Mouse (Mus musculus) layer of hippocampus, postnatal 10 days (tissue): ENCODE data around the gene Dnttip1. TPM values are rescaled to one million over a fixed set of nuclear protein-coding genes. Genes with fewer than 3 reads are reported as not detected.
A peak's percentile ranks its signal among the peaks of the same experiment; 100 is the strongest.
"Not testable (repeated sequence)": the region's sequence is repeated elsewhere in the genome, so short reads cannot be mapped to it uniquely, and the experiment has no call there.

Source experiments
- DNase-seq, 2 experiments: peaks; one replicate each; pipeline ENCODE4 v3.0.0; 2021; ENCODE audit warnings: low spot score in 2 of 2
- total RNA-seq, 2 experiments: library from RNA; stranded (reverse); gene quantifications; 2 replicates each; pipeline ENCODE4 v1.2.3; 2021

The Dnttip1 gene
- total RNA-seq, 2 experiments from 2014 or later: 41.9 to 46.0 TPM

DNA sequence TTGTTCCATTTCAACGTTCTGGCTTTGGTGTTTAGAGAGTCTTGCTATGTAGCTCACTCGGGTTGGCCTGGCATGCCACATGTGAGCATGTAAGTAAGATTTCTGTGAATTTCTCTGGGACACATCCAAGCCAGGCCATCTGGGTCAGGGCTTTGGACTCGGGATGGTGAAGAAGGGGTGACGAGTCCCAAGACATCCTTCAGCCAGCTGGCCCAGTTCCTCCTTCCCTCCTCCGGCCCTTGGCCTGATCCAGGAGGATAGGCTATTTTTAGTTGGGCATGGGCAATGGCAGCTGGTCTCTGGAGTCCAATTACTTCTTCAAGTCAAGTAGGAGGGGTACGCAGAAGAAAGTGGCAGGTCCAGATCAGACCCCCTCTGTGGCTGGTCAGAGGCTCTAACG lies 33.0 kb downstream of the Dnttip1 start:
- no peak for DNase-seq

DNA sequence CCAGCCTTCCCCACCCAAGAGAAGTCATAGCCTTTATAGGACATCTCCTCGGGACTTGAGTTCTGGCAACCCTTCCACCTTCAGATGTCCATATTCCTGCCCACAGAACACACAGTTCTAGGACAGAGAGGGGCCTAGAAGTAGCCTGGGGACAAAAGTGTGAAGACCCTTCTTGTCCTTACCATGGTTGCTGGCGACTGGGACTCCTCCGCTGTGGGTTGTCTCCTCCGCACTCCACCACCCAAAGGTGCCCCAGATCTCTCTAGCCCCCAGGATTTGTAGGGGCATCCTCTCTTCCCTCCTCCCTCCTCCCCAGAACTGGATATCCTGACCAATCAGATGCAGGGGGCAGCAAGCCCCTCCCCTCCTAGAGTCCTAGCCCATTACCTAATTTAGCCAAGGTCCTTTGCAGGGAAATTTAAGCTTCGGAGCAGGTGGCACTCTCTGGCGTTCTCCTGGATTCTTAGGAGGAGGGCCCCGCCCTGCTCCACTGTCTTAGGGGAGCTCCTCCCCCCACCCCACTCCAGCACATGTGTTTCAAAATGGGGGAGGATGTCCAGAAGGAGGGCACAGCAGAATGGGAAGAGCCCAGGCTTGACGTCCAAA lies 33.8 kb downstream of the Dnttip1 start, which contains the start of gene Tnnc2:
Tnnc2 (minus strand) TSS at position 487 of the 606 bp plus-strand sequence.
- DNase-seq: no peak

DNA sequence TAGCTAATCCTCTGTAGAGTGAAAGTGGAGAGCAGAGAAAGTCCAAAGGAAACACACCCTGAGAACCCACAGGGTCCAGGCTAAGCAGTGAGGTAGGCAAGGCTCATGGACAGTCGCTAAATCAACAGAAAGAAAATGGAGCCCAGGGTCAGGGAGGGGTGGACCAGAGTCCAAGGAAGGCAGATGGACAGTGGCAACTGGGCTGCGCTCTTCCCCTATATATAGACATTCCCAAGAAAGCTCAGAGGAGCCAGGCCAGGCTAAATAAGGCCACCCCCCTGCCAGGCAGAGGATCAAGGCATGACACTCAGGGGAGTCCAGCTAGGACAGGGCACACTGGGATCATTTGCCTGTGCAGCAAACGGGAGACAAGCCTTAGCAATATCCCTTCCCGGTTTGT lies 36.1 kb downstream of the Dnttip1 start:
- DNase-seq: no peak

GRCm38 (mm10) chr2:164783926-164784581 lies 38.3 kb downstream of the Dnttip1 start:
- no peak for DNase-seq

- no peak for DNase-seq
Observed at GRCm38 (mm10) chr2:164784869-164785420, 39.2 kb downstream of the Dnttip1 start.

GRCm38 (mm10) chr2:164785481-164786387 lies 40.0 kb downstream of the Dnttip1 start, which contains the start of gene Snx21:
TSS of gene Snx21 (plus strand) at chr2:164785823.
- DNase-seq: peak; percentile 76 to 88

DNA sequence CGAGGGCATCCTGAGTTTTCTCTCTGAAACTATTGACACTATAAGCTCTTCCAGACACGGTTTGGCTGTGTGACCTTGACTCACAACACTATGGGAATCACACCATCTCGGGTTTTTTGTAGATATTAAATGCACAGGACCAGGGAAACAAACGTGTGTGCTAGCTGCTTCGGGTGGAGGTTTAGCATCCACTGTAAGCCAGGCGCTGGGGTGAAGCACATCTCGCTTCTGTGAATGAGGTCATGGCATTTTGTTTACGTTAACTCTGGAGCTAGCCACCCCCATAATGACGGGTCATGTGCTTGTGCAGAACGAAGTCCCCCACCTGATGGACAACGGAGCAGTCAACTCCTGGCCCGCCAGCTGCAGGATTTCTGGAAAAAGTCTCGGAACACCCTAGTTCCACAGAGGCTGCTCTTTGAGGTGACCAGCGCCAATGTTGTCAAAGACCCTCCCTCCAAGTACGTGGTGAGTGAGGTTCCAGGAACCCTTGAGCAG lies 40.7 kb downstream of the Dnttip1 start:
- DNase-seq: peak in 1 of 2 experiments; percentile 40

DNA sequence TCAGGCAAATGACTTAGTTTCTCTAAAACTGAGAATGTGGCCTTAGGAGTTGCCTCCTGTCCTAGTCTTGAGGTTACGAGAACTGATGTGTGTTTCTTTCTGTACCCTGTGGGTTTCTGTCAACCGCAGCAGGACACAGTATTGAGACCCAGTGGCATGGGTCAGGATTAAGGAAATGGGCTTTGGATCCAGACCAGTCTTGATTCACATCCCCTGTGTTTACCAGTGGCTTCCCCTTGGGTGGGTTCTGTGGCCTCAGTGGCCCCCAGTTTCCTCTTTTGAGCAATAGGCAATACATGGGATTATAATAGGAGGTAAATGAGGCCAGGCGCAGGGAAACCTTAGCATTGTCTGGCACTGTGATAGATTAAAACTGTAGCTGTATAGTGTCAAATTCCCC lies 41.2 kb downstream of the Dnttip1 start:
- DNase-seq: no peak

GRCm38 (mm10) chr2:164787779-164788178 lies 42.0 kb downstream of the Dnttip1 start:
- no peak for DNase-seq

GRCm38 (mm10) chr2:164788411-164788810 lies 42.6 kb downstream of the Dnttip1 start:
- no peak for DNase-seq

- no peak for DNase-seq
Observed at GRCm38 (mm10) chr2:164790451-164790850, 44.7 kb downstream of the Dnttip1 start.

DNA sequence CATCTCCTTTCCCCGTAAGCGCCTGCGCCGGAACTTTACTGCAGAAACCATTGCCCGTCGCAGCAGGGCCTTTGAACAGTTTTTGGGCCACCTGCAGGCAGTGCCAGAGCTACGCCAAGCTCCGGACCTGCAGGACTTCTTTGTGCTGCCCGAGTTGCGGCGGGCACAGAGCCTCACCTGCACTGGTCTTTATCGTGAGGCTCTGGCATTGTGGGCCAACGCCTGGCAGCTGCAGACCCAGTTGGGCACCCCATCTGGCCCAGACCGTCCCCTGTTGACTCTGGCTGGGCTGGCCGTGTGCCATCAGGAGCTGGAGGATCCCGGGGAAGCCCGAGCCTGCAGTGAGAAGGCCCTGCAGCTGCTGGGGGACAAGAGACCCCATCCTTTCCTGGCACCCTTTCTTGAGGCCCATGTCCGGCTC lies 46.1 kb downstream of the Dnttip1 start:
- no peak for DNase-seq

GRCm38 (mm10) chr2:164792400-164793190 lies 46.8 kb downstream of the Dnttip1 start:
- no peak for DNase-seq

- peak; percentile 44 to 64 for DNase-seq
Observed at GRCm38 (mm10) chr2:164793236-164793635, 47.5 kb downstream of the Dnttip1 start.

GRCm38 (mm10) chr2:164793772-164794171 lies 48.0 kb downstream of the Dnttip1 start:
- no peak for DNase-seq

DNA sequence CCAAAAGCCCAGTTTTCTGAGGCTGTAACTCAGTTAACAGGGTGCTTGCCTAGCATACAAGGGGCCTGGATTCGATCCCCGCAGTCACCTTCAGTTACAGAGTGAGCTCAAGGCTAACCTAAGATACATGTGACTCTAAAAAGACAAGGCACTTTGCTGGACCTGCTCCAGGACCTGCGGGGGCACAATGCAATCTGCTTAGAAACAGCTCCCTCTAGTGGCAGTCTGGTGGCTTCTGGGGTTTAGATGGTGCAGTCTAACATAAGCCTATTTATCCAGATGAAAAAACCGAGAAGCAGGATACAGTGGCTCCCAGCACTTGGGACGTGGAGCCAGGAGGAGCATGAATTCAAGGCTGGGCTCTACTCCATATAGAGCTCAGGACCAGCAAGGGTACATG lies 48.5 kb downstream of the Dnttip1 start:
- peak; percentile 80 to 88 for DNase-seq

DNA sequence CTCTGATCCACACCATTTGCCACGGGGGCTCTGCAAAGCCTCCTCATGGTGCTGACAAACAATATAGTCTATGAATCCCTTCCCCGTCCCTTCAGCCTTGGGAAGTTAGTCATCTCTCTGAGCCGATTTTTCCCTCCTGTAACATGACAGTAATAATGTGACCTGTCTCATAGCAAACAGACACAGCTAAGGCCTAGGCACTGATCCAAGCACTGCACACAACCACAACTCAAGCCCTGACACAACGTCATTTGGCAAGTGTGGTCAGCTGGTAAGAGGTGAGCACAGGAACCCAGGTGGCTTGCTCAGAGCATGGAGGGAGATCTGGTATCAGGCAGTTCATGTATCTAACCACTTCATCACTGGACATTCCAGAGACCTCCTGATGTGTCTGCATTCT lies 50.1 kb downstream of the Dnttip1 start:
- no peak for DNase-seq

- not testable (repeated sequence) for DNase-seq
Observed at GRCm38 (mm10) chr2:164798554-164798953, 52.8 kb downstream of the Dnttip1 start.

GRCm38 (mm10) chr2:164800252-164801004 lies 54.6 kb downstream of the Dnttip1 start:
- DNase-seq: no peak
